Mouse (Mus musculus): ENCODE results near the gene Olfr575. TPM values are rescaled to one million over a fixed set of nuclear protein-coding genes. Genes with fewer than 3 reads are reported as not detected.

Gene Olfr575
- polyA plus RNA-seq, 1 experiment from 2014 or later, result not detected

- Histone ChIP-seq H3K4me3 (ENCODE audit: low read depth, low read length) (no peak within 1 kb of the TSS), H3K4me1 (ENCODE audit: insufficient read depth) (no peaks in the 10 kb centered on the region), H3K9me3 (ENCODE audit: low read depth, low read length) (no peaks in the 10 kb centered on the region), H3K27me3 (ENCODE audit: insufficient read depth, low read length) (no peaks in the 10 kb centered on the region), H3K27ac (ENCODE audit: low read depth) (no peak within 1 kb of the TSS), H3K36me3 (ENCODE audit: insufficient read depth) (no peaks in the 10 kb centered on the region), H3K4me2 (no peak within 1 kb of the TSS), H3K9ac (no peak within 1 kb of the TSS)
- no peak for TF ChIP-seq CTCF (IDR thresholded peaks at IDR 0.05; ENCODE audit: low read depth)
- ATAC-seq (ENCODE audit: insufficient read depth) (no peak), DNase-seq (no peak)
- WGBS, result 88% methylated on average over 1 of the region's 1 CpGs
Observed at GRCm38 (mm10) chr7:102948167-102948566, 10.4 kb downstream of the Olfr575 start, which contains the start of gene Olfr574. TSS of gene Olfr574 (plus strand) at chr7:102948467.

DNA sequence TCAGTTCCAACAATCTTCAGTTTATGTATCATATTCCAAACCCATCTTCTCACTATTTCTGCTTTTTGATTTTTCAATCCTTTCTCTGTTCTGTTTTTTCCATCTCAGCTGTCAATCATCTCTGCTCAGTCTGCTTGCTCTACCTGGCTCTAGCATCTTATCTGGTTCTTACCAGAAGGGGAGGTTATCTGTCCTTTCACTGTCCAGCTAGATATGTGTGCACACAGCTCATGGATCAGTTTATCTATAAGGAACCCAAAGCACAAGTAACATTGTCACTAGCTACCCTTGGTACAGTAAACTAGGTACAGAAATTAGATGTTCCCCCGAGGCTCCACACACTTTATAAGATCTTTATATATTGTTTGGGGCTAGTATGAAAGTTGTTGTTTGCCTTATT lies 15.2 kb downstream of the Olfr575 start:
- TF ChIP-seq CTCF (IDR thresholded peaks at IDR 0.05; ENCODE audit: low read depth), result no peak
- H3K4me1 ChIP-seq (ENCODE audit: insufficient read depth), result no peaks in the 10 kb centered on the region
- no peak for DNase-seq
- H3K27me3 ChIP-seq (ENCODE audit: insufficient read depth, low read length), result no peaks in the 10 kb centered on the region
- no peak overlapping the region for H3K27ac ChIP-seq (ENCODE audit: low read depth)
- 83% methylated on average over 1 of the region's 1 CpGs for WGBS
- H3K4me3 ChIP-seq (ENCODE audit: low read depth, low read length), result no peak overlapping the region
- H3K36me3 ChIP-seq (ENCODE audit: insufficient read depth), result no peaks in the 10 kb centered on the region
- H3K9ac ChIP-seq, result no peak overlapping the region
- no peak for ATAC-seq (ENCODE audit: insufficient read depth)
- H3K4me2 ChIP-seq, result no peak overlapping the region
- H3K9me3 ChIP-seq (ENCODE audit: low read depth, low read length), result no peaks in the 10 kb centered on the region

DNA sequence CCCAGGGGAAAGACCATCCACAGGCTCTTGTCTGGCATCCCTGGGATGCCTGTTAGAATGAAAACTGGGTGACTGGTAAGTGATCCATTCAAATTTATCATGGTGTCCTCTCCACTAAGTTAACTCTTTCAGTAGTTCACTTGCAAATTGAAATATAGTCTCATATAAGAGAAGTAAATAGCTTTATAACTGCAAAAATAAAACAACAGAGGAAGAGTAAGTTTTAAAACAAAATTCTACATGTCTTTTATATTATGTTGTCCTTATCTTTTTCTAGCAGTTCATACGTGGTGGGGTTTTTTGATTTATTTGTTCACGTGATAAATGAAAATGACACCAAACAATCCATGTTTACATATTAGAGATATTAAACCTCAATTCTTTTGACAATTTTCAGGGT lies 16.1 kb downstream of the Olfr575 start, which contains the start of gene Olfr573-ps1:
Gene Olfr573-ps1, minus strand, starts transcription at position 101 of the 400 bp plus-strand sequence.
- Histone ChIP-seq H3K4me1 (ENCODE audit: insufficient read depth) (no peaks in the 10 kb centered on the region), H3K36me3 (ENCODE audit: insufficient read depth) (no peaks in the 10 kb centered on the region), H3K9ac (no peak within 1 kb of the TSS), H3K9me3 (ENCODE audit: low read depth, low read length) (no peaks in the 10 kb centered on the region), H3K27ac (ENCODE audit: low read depth) (no peak within 1 kb of the TSS), H3K4me2 (no peak within 1 kb of the TSS), H3K4me3 (ENCODE audit: low read depth, low read length) (no peak within 1 kb of the TSS), H3K27me3 (ENCODE audit: insufficient read depth, low read length) (no peaks in the 10 kb centered on the region)
- DNase-seq, result no peak
- ATAC-seq (ENCODE audit: insufficient read depth), result no peak
- TF ChIP-seq CTCF (IDR thresholded peaks at IDR 0.05; ENCODE audit: low read depth), result no peak
- WGBS, result 78% methylated on average over 2 of the region's 2 CpGs

DNA sequence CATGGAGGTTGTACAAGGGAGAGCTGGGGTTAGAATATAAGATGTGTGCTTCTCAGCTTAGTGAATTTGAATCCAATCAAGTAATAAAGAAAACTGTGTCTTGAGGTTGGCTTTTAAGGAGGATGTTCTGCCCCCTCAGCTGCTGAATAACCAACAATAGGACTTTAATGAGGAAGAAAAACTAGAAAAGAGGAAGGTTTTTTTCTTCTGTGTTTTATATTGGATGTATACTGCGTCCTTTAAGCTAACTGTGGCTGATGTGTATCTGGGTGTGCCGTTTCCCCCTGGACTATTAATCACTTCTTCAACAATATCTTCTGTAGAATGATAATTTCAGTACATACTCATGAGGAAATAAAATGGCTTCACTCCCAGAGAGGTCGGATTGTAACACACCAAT lies 31.5 kb downstream of the Olfr575 start:
- WGBS, result 63% methylated on average over 3 of the region's 3 CpGs

DNA sequence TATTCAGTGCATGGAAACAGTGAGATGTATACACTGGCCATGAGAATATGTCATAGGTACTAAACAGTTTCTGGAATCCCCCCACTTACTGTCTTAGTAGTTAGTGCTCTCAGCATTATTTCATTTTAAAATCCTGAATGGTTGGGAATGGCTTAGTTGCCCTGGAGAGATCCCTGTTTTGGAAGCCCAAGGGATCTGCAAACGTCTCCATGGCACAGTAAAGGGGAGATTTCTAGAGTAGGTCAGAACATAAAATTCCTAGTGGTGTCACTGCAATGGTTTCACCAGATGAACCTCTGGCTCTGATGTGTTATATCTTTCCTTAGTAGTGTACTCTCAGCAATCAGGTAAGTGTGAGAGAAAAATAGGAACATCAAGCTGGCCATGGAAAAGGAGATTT lies 34.5 kb downstream of the Olfr575 start, which contains the start of gene Olfr572:
Gene Olfr572, plus strand, starts transcription at position 301 of the 400 bp plus-strand sequence.
- no peak for DNase-seq
- H3K4me1 ChIP-seq (ENCODE audit: insufficient read depth), result no peaks in the 10 kb centered on the region
- no peak within 1 kb of the TSS for H3K4me2 ChIP-seq
- H3K4me3 ChIP-seq (ENCODE audit: low read depth, low read length), result no peak within 1 kb of the TSS
- H3K9me3 ChIP-seq (ENCODE audit: low read depth, low read length), result no peaks in the 10 kb centered on the region
- H3K27ac ChIP-seq (ENCODE audit: low read depth), result no peak within 1 kb of the TSS
- TF ChIP-seq CTCF (IDR thresholded peaks at IDR 0.05; ENCODE audit: low read depth), result no peak
- no peak for ATAC-seq (ENCODE audit: insufficient read depth)
- no peaks in the 10 kb centered on the region for H3K36me3 ChIP-seq (ENCODE audit: insufficient read depth)
- H3K9ac ChIP-seq, result no peak within 1 kb of the TSS
- no peaks in the 10 kb centered on the region for H3K27me3 ChIP-seq (ENCODE audit: insufficient read depth, low read length)
- WGBS, result 54% methylated on average over 1 of the region's 1 CpGs

More for the DNA sequence above, 31.5 kb downstream of the Olfr575 start:
- TF ChIP-seq CTCF (IDR thresholded peaks at IDR 0.05; ENCODE audit: low read depth), result no peak
- H3K4me1 ChIP-seq (ENCODE audit: insufficient read depth), result no peaks in the 10 kb centered on the region
- H3K36me3 ChIP-seq (ENCODE audit: insufficient read depth), result no peaks in the 10 kb centered on the region
- no peak overlapping the region for H3K9ac ChIP-seq
- no peak overlapping the region for H3K4me2 ChIP-seq
- H3K4me3 ChIP-seq (ENCODE audit: low read depth, low read length), result no peak overlapping the region
- no peaks in the 10 kb centered on the region for H3K9me3 ChIP-seq (ENCODE audit: low read depth, low read length)
- ATAC-seq (ENCODE audit: insufficient read depth) (no peak), DNase-seq (no peak)
- H3K27me3 ChIP-seq (ENCODE audit: insufficient read depth, low read length), result no peaks in the 10 kb centered on the region
- no peak overlapping the region for H3K27ac ChIP-seq (ENCODE audit: low read depth)

DNA sequence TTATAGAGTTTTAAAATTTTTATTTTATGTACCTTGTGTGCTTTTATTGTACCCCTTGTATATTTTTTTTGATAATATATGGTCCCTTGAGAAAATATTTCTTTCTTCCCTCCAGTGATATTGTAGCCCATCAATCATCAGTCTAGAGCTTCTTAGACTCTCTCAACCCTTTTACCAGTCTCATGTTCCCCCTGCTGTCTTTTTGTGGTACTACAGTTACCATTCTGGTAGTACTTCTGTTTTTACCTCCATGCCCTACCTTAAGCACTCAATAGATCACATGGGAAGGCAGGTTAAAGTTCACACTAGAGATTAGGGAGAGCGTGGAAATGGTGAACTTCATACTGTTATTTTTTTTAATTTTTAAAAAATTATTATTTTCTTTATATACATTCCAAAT lies 38.9 kb downstream of the Olfr575 start:
- H3K9ac ChIP-seq, result no peak overlapping the region
- no peak overlapping the region for H3K4me3 ChIP-seq (ENCODE audit: low read depth, low read length)
- H3K4me1 ChIP-seq (ENCODE audit: insufficient read depth), result no peaks in the 10 kb centered on the region
- ATAC-seq (ENCODE audit: insufficient read depth) (peak; percentile 63; the same call in 1 of the 2 replicates), DNase-seq (peak; percentile 84)
- H3K4me2 ChIP-seq, result no peak overlapping the region
- no peak overlapping the region for H3K27ac ChIP-seq (ENCODE audit: low read depth)
- no peaks in the 10 kb centered on the region for H3K27me3 ChIP-seq (ENCODE audit: insufficient read depth, low read length)
- 11% methylated on average over 1 of the region's 1 CpGs for WGBS
- H3K36me3 ChIP-seq (ENCODE audit: insufficient read depth), result no peaks in the 10 kb centered on the region
- TF ChIP-seq CTCF (IDR thresholded peaks at IDR 0.05; ENCODE audit: low read depth), result peak; percentile 77
- H3K9me3 ChIP-seq (ENCODE audit: low read depth, low read length), result no peaks in the 10 kb centered on the region

DNA sequence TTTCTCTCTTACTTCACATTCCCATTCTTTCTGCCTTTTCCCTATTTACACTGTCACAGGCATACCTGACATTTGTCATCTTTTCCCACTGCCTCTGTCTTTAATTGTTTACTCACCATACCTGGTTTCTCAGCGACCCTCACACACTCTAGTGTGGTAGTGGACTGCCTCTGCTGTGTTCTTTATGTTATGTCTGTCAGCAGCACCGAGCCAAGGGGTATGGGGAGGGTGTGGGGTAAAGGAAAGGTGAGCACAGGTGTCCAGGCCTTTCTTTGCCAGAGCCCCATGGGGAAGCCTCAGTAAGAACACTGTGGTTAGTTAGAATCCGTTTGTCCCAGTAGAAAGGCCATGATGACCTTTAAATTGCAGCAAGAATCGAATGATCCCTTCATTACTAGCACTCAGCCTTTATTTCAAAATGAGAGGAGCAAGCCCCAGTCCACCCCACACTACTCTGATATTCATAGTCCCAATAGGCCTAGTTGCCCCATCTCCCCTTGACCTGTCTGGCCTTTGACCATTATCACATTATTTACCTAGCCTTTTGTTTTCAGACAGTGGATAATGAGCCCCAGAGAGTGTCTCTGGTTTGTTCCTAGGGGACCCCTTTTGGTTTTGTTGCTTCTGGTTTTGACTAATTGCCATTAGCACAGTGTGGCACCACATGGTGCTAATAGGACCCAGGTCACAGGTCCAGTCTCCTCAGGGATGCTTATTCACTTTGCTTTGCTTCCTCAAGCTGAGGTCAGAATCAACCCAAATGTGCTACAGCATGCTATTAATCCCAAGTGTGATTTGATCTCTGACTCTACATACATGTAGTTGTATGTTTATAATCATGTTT lies 41.3 kb downstream of the Olfr575 start, which contains the start of gene Olfr571:
Gene Olfr571, minus strand, starts transcription at position 505 of the 844 bp plus-strand sequence.
- ATAC-seq (ENCODE audit: insufficient read depth) (no peak), DNase-seq (no peak)
- no peaks in the 10 kb centered on the region for H3K36me3 ChIP-seq (ENCODE audit: insufficient read depth)
- H3K4me2 ChIP-seq, result no peak within 1 kb of the TSS
- no peaks in the 10 kb centered on the region for H3K27me3 ChIP-seq (ENCODE audit: insufficient read depth, low read length)
- H3K4me3 ChIP-seq (ENCODE audit: low read depth, low read length), result no peak within 1 kb of the TSS
- WGBS, result 50% methylated on average over 4 of the region's 4 CpGs
- H3K9ac ChIP-seq, result no peak within 1 kb of the TSS
- H3K27ac ChIP-seq (ENCODE audit: low read depth), result no peak within 1 kb of the TSS
- no peaks in the 10 kb centered on the region for H3K4me1 ChIP-seq (ENCODE audit: insufficient read depth)
- TF ChIP-seq CTCF (IDR thresholded peaks at IDR 0.05; ENCODE audit: low read depth), result no peak
- no peaks in the 10 kb centered on the region for H3K9me3 ChIP-seq (ENCODE audit: low read depth, low read length)

Measured in lung, embryonic 14.5 days (tissue).